Mouse (Mus musculus) thymus, adult 2 months (tissue): ENCODE results near the gene Agbl4.

Experiments
- CTCF ChIP-seq: fragments of 200-500 bp; IDR thresholded peaks from 2 replicates; pipeline ENCODE4 v1.5.1; 2012; ENCODE audit warnings: mild to moderate bottlenecking, control low read depth, low read length, moderate library complexity, borderline replicate concordance; ENCODE audit not compliant: control insufficient read depth, poor library complexity, insufficient read depth; ENCODE audit errors: extremely low read depth
- POLR2A ChIP-seq: fragments of 200-500 bp; IDR thresholded peaks from 2 replicates; pipeline ENCODE4 v1.6.1; 2012; ENCODE audit warnings: mild to moderate bottlenecking, low read length, control low read depth, moderate library complexity; ENCODE audit not compliant: control insufficient read depth, poor library complexity, insufficient read depth; ENCODE audit errors: extremely low read depth

DNA sequence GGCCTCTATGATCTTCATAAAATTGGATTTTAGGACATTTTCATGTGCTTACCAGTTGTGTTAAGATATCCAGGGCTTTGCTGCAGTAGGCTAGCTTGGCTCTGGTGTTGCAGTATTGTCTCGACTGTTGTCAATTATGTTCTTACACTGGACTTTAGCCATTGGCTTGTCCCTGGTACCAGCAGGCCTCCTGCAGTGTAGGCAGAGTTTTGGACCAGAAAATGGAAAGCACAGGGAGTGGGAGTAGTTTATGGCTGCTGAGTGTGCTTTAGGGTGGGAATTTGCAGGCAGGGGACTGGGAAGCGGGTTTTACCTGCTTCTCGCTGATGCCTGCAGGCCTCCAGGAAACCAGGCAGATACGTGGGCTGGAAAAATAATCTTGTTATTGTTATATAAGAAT is 132.3 kb downstream of the Agbl4 start:
- TF ChIP-seq POLR2A (no peak), CTCF (no peak)
